Mouse (Mus musculus): Measurements from ENCODE around the gene Caln1. TPM values are rescaled to one million over a fixed set of nuclear protein-coding genes. Genes with fewer than 3 reads are reported as not detected.

Caln1 gene
- polyA plus RNA-seq, 1 experiment from 2014 or later = 32.7 TPM

GRCm38 (mm10) chr5:130672588-130672987 lies 303.3 kb downstream of the Caln1 start:
- WGBS = 52% methylated on average over 3 of the region's 3 CpGs
- no peak overlapping the region for H3K27ac ChIP-seq (ENCODE audit: low read length)

GRCm38 (mm10) chr5:130673092-130673491 lies 303.8 kb downstream of the Caln1 start:
- no peak overlapping the region for H3K9ac ChIP-seq (ENCODE audit: low read depth, low read length)
- no peaks in the 10 kb centered on the region for H3K9me3 ChIP-seq (replicated peaks; ENCODE audit: control insufficient read depth, low read length, poor library complexity, severe bottlenecking)
- H3K4me1 ChIP-seq (ENCODE audit: control insufficient read depth, insufficient read depth, low read length) = no peaks in the 10 kb centered on the region
- no peak overlapping the region for H3K4me2 ChIP-seq (ENCODE audit: low read length)
- H3K36me3 ChIP-seq (ENCODE audit: control insufficient read depth, insufficient read depth, low read length) = no peaks in the 10 kb centered on the region
- H3K27ac ChIP-seq (ENCODE audit: low read length) = no peak overlapping the region
- no peak for ATAC-seq
- H3K27me3 ChIP-seq (ENCODE audit: control insufficient read depth, insufficient read depth, low read depth, low read length) = no peaks in the 10 kb centered on the region
- H3K4me3 ChIP-seq (ENCODE audit: low read depth, low read length) = no peak overlapping the region
- 65% methylated on average over 3 of the region's 3 CpGs for WGBS

More at GRCm38 (mm10) chr5:130672588-130672987, 303.3 kb downstream of the Caln1 start:
- Histone ChIP-seq H3K4me2 (ENCODE audit: low read length) (no peak overlapping the region), H3K27me3 (ENCODE audit: control insufficient read depth, insufficient read depth, low read depth, low read length) (no peaks in the 10 kb centered on the region), H3K9ac (ENCODE audit: low read depth, low read length) (no peak overlapping the region), H3K4me3 (ENCODE audit: low read depth, low read length) (no peak overlapping the region), H3K4me1 (ENCODE audit: control insufficient read depth, insufficient read depth, low read length) (no peaks in the 10 kb centered on the region), H3K9me3 (replicated peaks; ENCODE audit: control insufficient read depth, low read length, poor library complexity, severe bottlenecking) (no peaks in the 10 kb centered on the region), H3K36me3 (ENCODE audit: control insufficient read depth, insufficient read depth, low read length) (no peaks in the 10 kb centered on the region)
- ATAC-seq = no peak

- no peak overlapping the region for H3K4me2 ChIP-seq (ENCODE audit: low read length)
- H3K27me3 ChIP-seq (ENCODE audit: control insufficient read depth, insufficient read depth, low read depth, low read length) = no peaks in the 10 kb centered on the region
- H3K9ac ChIP-seq (ENCODE audit: low read depth, low read length) = no peak overlapping the region
- H3K27ac ChIP-seq (ENCODE audit: low read length) = no peak overlapping the region
- 91% methylated on average over 2 of the region's 2 CpGs for WGBS
- no peaks in the 10 kb centered on the region for H3K4me1 ChIP-seq (ENCODE audit: control insufficient read depth, insufficient read depth, low read length)
- ATAC-seq = no peak
- no peaks in the 10 kb centered on the region for H3K36me3 ChIP-seq (ENCODE audit: control insufficient read depth, insufficient read depth, low read length)
- H3K4me3 ChIP-seq (ENCODE audit: low read depth, low read length) = no peak overlapping the region
- no peaks in the 10 kb centered on the region for H3K9me3 ChIP-seq (replicated peaks; ENCODE audit: control insufficient read depth, low read length, poor library complexity, severe bottlenecking)
Measured at GRCm38 (mm10) chr5:130677895-130678294, 308.6 kb downstream of the Caln1 start.

GRCm38 (mm10) chr5:130685911-130686658 lies 316.8 kb downstream of the Caln1 start:
- H3K9ac ChIP-seq (ENCODE audit: low read depth, low read length) = no peak overlapping the region
- H3K27me3 ChIP-seq (ENCODE audit: control insufficient read depth, insufficient read depth, low read depth, low read length) = no peaks in the 10 kb centered on the region
- no peak overlapping the region for H3K4me2 ChIP-seq (ENCODE audit: low read length)
- no peaks in the 10 kb centered on the region for H3K36me3 ChIP-seq (ENCODE audit: control insufficient read depth, insufficient read depth, low read length)
- H3K27ac ChIP-seq (ENCODE audit: low read length) = no peak overlapping the region
- H3K9me3 ChIP-seq (replicated peaks; ENCODE audit: control insufficient read depth, low read length, poor library complexity, severe bottlenecking) = no peaks in the 10 kb centered on the region
- 80% methylated on average over 5 of the region's 5 CpGs for WGBS
- no peak for ATAC-seq
- no peaks in the 10 kb centered on the region for H3K4me1 ChIP-seq (ENCODE audit: control insufficient read depth, insufficient read depth, low read length)
- H3K4me3 ChIP-seq (ENCODE audit: low read depth, low read length) = no peak overlapping the region

GRCm38 (mm10) chr5:130688385-130689138 lies 319.3 kb downstream of the Caln1 start:
- no peak overlapping the region for H3K9ac ChIP-seq (ENCODE audit: low read depth, low read length)
- H3K9me3 ChIP-seq (replicated peaks; ENCODE audit: control insufficient read depth, low read length, poor library complexity, severe bottlenecking) = no peaks in the 10 kb centered on the region
- WGBS = 42% methylated on average over 14 of the region's 16 CpGs
- no peaks in the 10 kb centered on the region for H3K36me3 ChIP-seq (ENCODE audit: control insufficient read depth, insufficient read depth, low read length)
- H3K27me3 ChIP-seq (ENCODE audit: control insufficient read depth, insufficient read depth, low read depth, low read length) = no peaks in the 10 kb centered on the region
- no peak overlapping the region for H3K27ac ChIP-seq (ENCODE audit: low read length)
- no peak overlapping the region for H3K4me2 ChIP-seq (ENCODE audit: low read length)
- no peaks in the 10 kb centered on the region for H3K4me1 ChIP-seq (ENCODE audit: control insufficient read depth, insufficient read depth, low read length)
- no peak overlapping the region for H3K4me3 ChIP-seq (ENCODE audit: low read depth, low read length)
- no peak for ATAC-seq

GRCm38 (mm10) chr5:130691349-130691748 lies 322.1 kb downstream of the Caln1 start:
- Histone ChIP-seq H3K9ac (ENCODE audit: low read depth, low read length) (no peak overlapping the region), H3K36me3 (ENCODE audit: control insufficient read depth, insufficient read depth, low read length) (no peaks in the 10 kb centered on the region), H3K4me2 (ENCODE audit: low read length) (no peak overlapping the region), H3K4me3 (ENCODE audit: low read depth, low read length) (no peak overlapping the region), H3K27me3 (ENCODE audit: control insufficient read depth, insufficient read depth, low read depth, low read length) (no peaks in the 10 kb centered on the region), H3K4me1 (ENCODE audit: control insufficient read depth, insufficient read depth, low read length) (no peaks in the 10 kb centered on the region), H3K9me3 (replicated peaks; ENCODE audit: control insufficient read depth, low read length, poor library complexity, severe bottlenecking) (no peaks in the 10 kb centered on the region), H3K27ac (ENCODE audit: low read length) (no peak overlapping the region)
- WGBS = 84% methylated on average over 3 of the region's 3 CpGs
- no peak for ATAC-seq

GRCm38 (mm10) chr5:130699476-130699875 lies 330.2 kb downstream of the Caln1 start:
- ATAC-seq = no peak
- H3K4me1 ChIP-seq (ENCODE audit: control insufficient read depth, insufficient read depth, low read length) = no peaks in the 10 kb centered on the region
- WGBS = 95% methylated on average over 4 of the region's 4 CpGs

GRCm38 (mm10) chr5:130701777-130702176 lies 332.5 kb downstream of the Caln1 start:
- Histone ChIP-seq H3K4me3 (ENCODE audit: low read depth, low read length) (no peak overlapping the region), H3K9ac (ENCODE audit: low read depth, low read length) (no peak overlapping the region), H3K4me1 (ENCODE audit: control insufficient read depth, insufficient read depth, low read length) (no peaks in the 10 kb centered on the region), H3K27ac (ENCODE audit: low read length) (no peak overlapping the region), H3K36me3 (ENCODE audit: control insufficient read depth, insufficient read depth, low read length) (no peaks in the 10 kb centered on the region), H3K9me3 (replicated peaks; ENCODE audit: control insufficient read depth, low read length, poor library complexity, severe bottlenecking) (no peaks in the 10 kb centered on the region), H3K4me2 (ENCODE audit: low read length) (no peak overlapping the region), H3K27me3 (ENCODE audit: control insufficient read depth, insufficient read depth, low read depth, low read length) (no peaks in the 10 kb centered on the region)
- no peak for ATAC-seq
- WGBS = 63% methylated on average over 6 of the region's 6 CpGs

More at GRCm38 (mm10) chr5:130699476-130699875, 330.2 kb downstream of the Caln1 start:
- Histone ChIP-seq H3K27ac (ENCODE audit: low read length) (no peak overlapping the region), H3K36me3 (ENCODE audit: control insufficient read depth, insufficient read depth, low read length) (no peaks in the 10 kb centered on the region), H3K27me3 (ENCODE audit: control insufficient read depth, insufficient read depth, low read depth, low read length) (no peaks in the 10 kb centered on the region), H3K9ac (ENCODE audit: low read depth, low read length) (no peak overlapping the region), H3K4me2 (ENCODE audit: low read length) (no peak overlapping the region), H3K9me3 (replicated peaks; ENCODE audit: control insufficient read depth, low read length, poor library complexity, severe bottlenecking) (no peaks in the 10 kb centered on the region), H3K4me3 (ENCODE audit: low read depth, low read length) (no peak overlapping the region)

- H3K9ac ChIP-seq (ENCODE audit: low read depth, low read length) = no peak overlapping the region
- no peaks in the 10 kb centered on the region for H3K9me3 ChIP-seq (replicated peaks; ENCODE audit: control insufficient read depth, low read length, poor library complexity, severe bottlenecking)
- H3K4me2 ChIP-seq (ENCODE audit: low read length) = no peak overlapping the region
- no peaks in the 10 kb centered on the region for H3K36me3 ChIP-seq (ENCODE audit: control insufficient read depth, insufficient read depth, low read length)
- H3K4me3 ChIP-seq (ENCODE audit: low read depth, low read length) = no peak overlapping the region
- no peak overlapping the region for H3K27ac ChIP-seq (ENCODE audit: low read length)
- no peaks in the 10 kb centered on the region for H3K4me1 ChIP-seq (ENCODE audit: control insufficient read depth, insufficient read depth, low read length)
- no peak for ATAC-seq
- 76% methylated on average over 4 of the region's 4 CpGs for WGBS
- H3K27me3 ChIP-seq (ENCODE audit: control insufficient read depth, insufficient read depth, low read depth, low read length) = no peaks in the 10 kb centered on the region
Measured at GRCm38 (mm10) chr5:130702361-130702760, 333.1 kb downstream of the Caln1 start.
